Mouse (Mus musculus): ENCODE measurements around the gene Ccdc28b. TPM values are rescaled to one million over a fixed set of nuclear protein-coding genes. Genes with fewer than 3 reads are reported as not detected.

Gene Ccdc28b
- total RNA-seq (2021): 10 to 100 TPM; 52.4 to 59.8 TPM
- long read RNA-seq, experiment 1, transcript Ccdc28b-201 (6 exons, 879 nt): major isoform, 31 of 51 reads
- long read RNA-seq, experiment 1, transcript Ccdc28b-204 (5 exons, 615 nt): minor isoform, 8 of 51 reads
- long read RNA-seq, experiment 1, partial matches to known transcripts: 2 of 51 reads
- long read RNA-seq, experiment 1, other reads (novel, unspliced or antisense): 4 of 51 reads
- long read RNA-seq, experiment 2, transcript Ccdc28b-204 (5 exons, 615 nt): minor isoform, 5 of 39 reads
- long read RNA-seq, experiment 2, transcript Ccdc28b-201 (6 exons, 879 nt): major isoform, 20 of 39 reads
- long read RNA-seq, experiment 2, partial matches to known transcripts: 3 of 39 reads
- long read RNA-seq, experiment 2, other reads (novel, unspliced or antisense): 5 of 39 reads

- peak; percentile 37 for DNase-seq
Measured at GRCm38 (mm10) chr4:129623681-129624091, at the start of gene Ccdc28b. Gene Ccdc28b, minus strand, starts transcription at chr4:129623947.

- no peak for DNase-seq
Measured at GRCm38 (mm10) chr4:129672878-129673449, 49.2 kb upstream of the Ccdc28b start.

GRCm38 (mm10) chr4:129672083-129672877 lies 48.5 kb upstream of the Ccdc28b start, which contains the start of gene Kpna6:
Gene Kpna6, minus strand, starts transcription at chr4:129672767.
- peak; percentile 89 for DNase-seq

- DNase-seq: no peak
Measured at GRCm38 (mm10) chr4:129671491-129672082, 47.8 kb upstream of the Ccdc28b start.

GRCm38 (mm10) chr4:129662255-129662813 lies 38.6 kb upstream of the Ccdc28b start:
- no peak for DNase-seq

GRCm38 (mm10) chr4:129661584-129661983 lies 37.8 kb upstream of the Ccdc28b start:
- no peak for DNase-seq

GRCm38 (mm10) chr4:129654770-129655169 lies 31.0 kb upstream of the Ccdc28b start:
- DNase-seq: no peak

- no peak for DNase-seq
Measured at GRCm38 (mm10) chr4:129650359-129650758, 26.6 kb upstream of the Ccdc28b start.

- DNase-seq: no peak
Measured at GRCm38 (mm10) chr4:129648656-129649055, 24.9 kb upstream of the Ccdc28b start.

GRCm38 (mm10) chr4:129645204-129645603 lies 21.5 kb upstream of the Ccdc28b start:
- DNase-seq: no peak

GRCm38 (mm10) chr4:129641756-129642155 lies 18.0 kb upstream of the Ccdc28b start:
- no peak for DNase-seq

GRCm38 (mm10) chr4:129640638-129641467 lies 17.1 kb upstream of the Ccdc28b start, which contains the start of gene Txlna:
Gene Txlna, minus strand, starts transcription at chr4:129641065.
- DNase-seq: peak; percentile 96

GRCm38 (mm10) chr4:129640101-129640637 lies 16.4 kb upstream of the Ccdc28b start:
- DNase-seq: peak; percentile 17

GRCm38 (mm10) chr4:129639221-129639620 lies 15.5 kb upstream of the Ccdc28b start:
- no peak for DNase-seq

- DNase-seq: no peak
Measured at GRCm38 (mm10) chr4:129633852-129634251, 10.1 kb upstream of the Ccdc28b start.

GRCm38 (mm10) chr4:129631867-129632266 lies 8.1 kb upstream of the Ccdc28b start:
- no peak for DNase-seq

- no peak for DNase-seq
Measured at GRCm38 (mm10) chr4:129630944-129631343, 7.2 kb upstream of the Ccdc28b start.

GRCm38 (mm10) chr4:129626035-129626434 lies 2.3 kb upstream of the Ccdc28b start:
- DNase-seq: no peak

- DNase-seq: no peak
Measured at GRCm38 (mm10) chr4:129625496-129625895, 1.7 kb upstream of the Ccdc28b start.

GRCm38 (mm10) chr4:129625029-129625370 lies 1.3 kb upstream of the Ccdc28b start:
- peak; percentile 41 for DNase-seq

All from gastrocnemius, postnatal 25 days (tissue).